Mouse (Mus musculus): Measurements from ENCODE around the gene Tti1. TPM values are rescaled to one million over a fixed set of nuclear protein-coding genes. Genes with fewer than 3 reads are reported as not detected.

Gene Tti1
- polyA plus RNA-seq, 1 experiment from 2014 or later, result 23.5 TPM

- peaks cover 22 to 53% of the 10 kb centered on the region in 2 experiments for H3K4me1 ChIP-seq (ENCODE audit: control insufficient read depth in 2 of 2, insufficient read depth in 2 of 2, low read length in 2 of 2)
- 92% methylated on average over 5 of the region's 5 CpGs for WGBS
These were observed 39.1 kb upstream of the Tti1 start for GRCm38 (mm10) chr2:158067260-158067824.

GRCm38 (mm10) chr2:158066456-158066855, 38.2 kb upstream of the Tti1 start:
- Histone ChIP-seq H3K4me3 (ENCODE audit: control insufficient read depth in 1 of 2, insufficient read depth in 1 of 2, low read depth in 1 of 2, low read length in 2 of 2) (no peak overlapping the region), H3K27ac (replicated peaks in 1 of 2; ENCODE audit: control insufficient read depth in 1 of 2, insufficient read depth in 1 of 2, low read depth in 2 of 2, low read length in 2 of 2) (peak overlapping the region; percentile 85 to 92), H3K36me3 (ENCODE audit: control insufficient read depth, insufficient read depth, low read length) (peaks cover 65% of the 10 kb centered on the region), H3K4me1 (ENCODE audit: control insufficient read depth in 2 of 2, insufficient read depth in 2 of 2, low read length in 2 of 2) (peaks cover 17 to 47% of the 10 kb centered on the region in 2 experiments), H3K27me3 (ENCODE audit: control insufficient read depth, insufficient read depth, low read length) (no peaks in the 10 kb centered on the region), H3K4me2 (ENCODE audit: low read length) (peak overlapping the region; percentile 52), H3K9ac (ENCODE audit: low read length) (peak overlapping the region; percentile 55), H3K9me3 (ENCODE audit: control insufficient read depth, low read length) (no peaks in the 10 kb centered on the region)
- ATAC-seq (ENCODE audit: insufficient number of reproducible peaks, insufficient read depth, low FRiP score, low read depth), result peak; percentile 17; the same call in 1 of the 2 replicates

More at GRCm38 (mm10) chr2:158067260-158067824, 39.1 kb upstream of the Tti1 start:
- no peak for ATAC-seq (ENCODE audit: insufficient number of reproducible peaks, insufficient read depth, low FRiP score, low read depth)
- H3K9me3 ChIP-seq (ENCODE audit: control insufficient read depth, low read length), result no peaks in the 10 kb centered on the region
- no peaks in the 10 kb centered on the region for H3K27me3 ChIP-seq (ENCODE audit: control insufficient read depth, insufficient read depth, low read length)
- peak overlapping the region; percentile 55; the same call in 1 of the 2 replicates for H3K9ac ChIP-seq (ENCODE audit: low read length)
- H3K4me2 ChIP-seq (ENCODE audit: low read length), result peak overlapping the region; percentile 52; the same call in 1 of the 2 replicates
- H3K36me3 ChIP-seq (ENCODE audit: control insufficient read depth, insufficient read depth, low read length), result peaks cover 65% of the 10 kb centered on the region
- H3K4me3 ChIP-seq (ENCODE audit: control insufficient read depth in 1 of 2, insufficient read depth in 1 of 2, low read depth in 1 of 2, low read length in 2 of 2), result no peak overlapping the region
- H3K27ac ChIP-seq (replicated peaks in 1 of 2; ENCODE audit: control insufficient read depth in 1 of 2, insufficient read depth in 1 of 2, low read depth in 2 of 2, low read length in 2 of 2), result peak overlapping the region; percentile 47 to 85

- peaks cover 65% of the 10 kb centered on the region for H3K36me3 ChIP-seq (ENCODE audit: control insufficient read depth, insufficient read depth, low read length)
- H3K4me2 ChIP-seq (ENCODE audit: low read length), result peak overlapping the region; percentile 18; the same call in 1 of the 2 replicates
- H3K27ac ChIP-seq (replicated peaks in 1 of 2; ENCODE audit: control insufficient read depth in 1 of 2, insufficient read depth in 1 of 2, low read depth in 2 of 2, low read length in 2 of 2), result peak overlapping the region; percentile 74 to 85
- no peak overlapping the region for H3K4me3 ChIP-seq (ENCODE audit: control insufficient read depth in 1 of 2, insufficient read depth in 1 of 2, low read depth in 1 of 2, low read length in 2 of 2)
- peak; percentile 65 for ATAC-seq (ENCODE audit: insufficient number of reproducible peaks, insufficient read depth, low FRiP score, low read depth)
- WGBS, result 30% methylated on average over 5 of the region's 5 CpGs
- H3K27me3 ChIP-seq (ENCODE audit: control insufficient read depth, insufficient read depth, low read length), result no peaks in the 10 kb centered on the region
- no peaks in the 10 kb centered on the region for H3K9me3 ChIP-seq (ENCODE audit: control insufficient read depth, low read length)
- peaks cover 11 to 33% of the 10 kb centered on the region in 2 experiments for H3K4me1 ChIP-seq (ENCODE audit: control insufficient read depth in 2 of 2, insufficient read depth in 2 of 2, low read length in 2 of 2)
- 0 out of 2 replicates have a peak overlapping the region, but pooled peaks have one; percentile 12 for H3K9ac ChIP-seq (ENCODE audit: low read length)
These were observed 36.8 kb upstream of the Tti1 start for GRCm38 (mm10) chr2:158065064-158065463.

GRCm38 (mm10) chr2:158064571-158065048, 36.4 kb upstream of the Tti1 start:
- Histone ChIP-seq H3K4me1 (ENCODE audit: control insufficient read depth in 2 of 2, insufficient read depth in 2 of 2, low read length in 2 of 2) (peaks cover 11 to 32% of the 10 kb centered on the region in 2 experiments), H3K27me3 (ENCODE audit: control insufficient read depth, insufficient read depth, low read length) (no peaks in the 10 kb centered on the region), H3K9ac (ENCODE audit: low read length) (no peak overlapping the region), H3K4me3 (ENCODE audit: control insufficient read depth in 1 of 2, insufficient read depth in 1 of 2, low read depth in 1 of 2, low read length in 2 of 2) (no peak overlapping the region), H3K9me3 (ENCODE audit: control insufficient read depth, low read length) (no peaks in the 10 kb centered on the region), H3K36me3 (ENCODE audit: control insufficient read depth, insufficient read depth, low read length) (peaks cover 68% of the 10 kb centered on the region), H3K4me2 (ENCODE audit: low read length) (no peak overlapping the region), H3K27ac (replicated peaks in 1 of 2; ENCODE audit: control insufficient read depth in 1 of 2, insufficient read depth in 1 of 2, low read depth in 2 of 2, low read length in 2 of 2) (peak overlapping the region; percentile 23 to 85)
- 16% methylated on average over 3 of the region's 3 CpGs for WGBS
- 0 out of 2 replicates have a peak, but pooled peaks have one; percentile 24 for ATAC-seq (ENCODE audit: insufficient number of reproducible peaks, insufficient read depth, low FRiP score, low read depth)

GRCm38 (mm10) chr2:158063036-158063435, 34.8 kb upstream of the Tti1 start:
- no peak for ATAC-seq (ENCODE audit: insufficient number of reproducible peaks, insufficient read depth, low FRiP score, low read depth)
- Histone ChIP-seq H3K9ac (ENCODE audit: low read length) (no peak overlapping the region), H3K27me3 (ENCODE audit: control insufficient read depth, insufficient read depth, low read length) (no peaks in the 10 kb centered on the region), H3K27ac (replicated peaks in 1 of 2; ENCODE audit: control insufficient read depth in 1 of 2, insufficient read depth in 1 of 2, low read depth in 2 of 2, low read length in 2 of 2) (no peak overlapping the region), H3K9me3 (ENCODE audit: control insufficient read depth, low read length) (no peaks in the 10 kb centered on the region), H3K36me3 (ENCODE audit: control insufficient read depth, insufficient read depth, low read length) (peaks cover 76% of the 10 kb centered on the region), H3K4me3 (ENCODE audit: control insufficient read depth in 1 of 2, insufficient read depth in 1 of 2, low read depth in 1 of 2, low read length in 2 of 2) (no peak overlapping the region), H3K4me2 (ENCODE audit: low read length) (no peak overlapping the region), H3K4me1 (ENCODE audit: control insufficient read depth in 2 of 2, insufficient read depth in 2 of 2, low read length in 2 of 2) (peaks cover 11 to 32% of the 10 kb centered on the region in 2 experiments)
- WGBS, result 90% methylated on average over 3 of the region's 3 CpGs

- H3K4me2 ChIP-seq (ENCODE audit: low read length), result no peak overlapping the region
- no peak overlapping the region for H3K27ac ChIP-seq (replicated peaks in 1 of 2; ENCODE audit: control insufficient read depth in 1 of 2, insufficient read depth in 1 of 2, low read depth in 2 of 2, low read length in 2 of 2)
- WGBS, result 72% methylated on average over 8 of the region's 8 CpGs
- H3K4me1 ChIP-seq (ENCODE audit: control insufficient read depth in 2 of 2, insufficient read depth in 2 of 2, low read length in 2 of 2), result peaks cover 0 to 9% of the 10 kb centered on the region in 2 experiments; a peak in 3 of 4 replicates
- ATAC-seq (ENCODE audit: insufficient number of reproducible peaks, insufficient read depth, low FRiP score, low read depth), result no peak
- peaks cover 89% of the 10 kb centered on the region for H3K36me3 ChIP-seq (ENCODE audit: control insufficient read depth, insufficient read depth, low read length)
- no peaks in the 10 kb centered on the region for H3K27me3 ChIP-seq (ENCODE audit: control insufficient read depth, insufficient read depth, low read length)
- H3K4me3 ChIP-seq (ENCODE audit: control insufficient read depth in 1 of 2, insufficient read depth in 1 of 2, low read depth in 1 of 2, low read length in 2 of 2), result no peak overlapping the region
- no peaks in the 10 kb centered on the region for H3K9me3 ChIP-seq (ENCODE audit: control insufficient read depth, low read length)
- H3K9ac ChIP-seq (ENCODE audit: low read length), result no peak overlapping the region
These were observed 31.5 kb upstream of the Tti1 start for GRCm38 (mm10) chr2:158059666-158060105.

GRCm38 (mm10) chr2:158058534-158058933, 30.3 kb upstream of the Tti1 start:
- Histone ChIP-seq H3K27ac (replicated peaks in 1 of 2; ENCODE audit: control insufficient read depth in 1 of 2, insufficient read depth in 1 of 2, low read depth in 2 of 2, low read length in 2 of 2) (no peak overlapping the region), H3K9ac (ENCODE audit: low read length) (no peak overlapping the region), H3K4me1 (ENCODE audit: control insufficient read depth in 2 of 2, insufficient read depth in 2 of 2, low read length in 2 of 2) (0 out of 4 replicates have a peak, but pooled peaks cover 0 to 3% of the 10 kb centered on the region in 2 experiments), H3K9me3 (ENCODE audit: control insufficient read depth, low read length) (no peaks in the 10 kb centered on the region), H3K4me3 (ENCODE audit: control insufficient read depth in 1 of 2, insufficient read depth in 1 of 2, low read depth in 1 of 2, low read length in 2 of 2) (no peak overlapping the region), H3K27me3 (ENCODE audit: control insufficient read depth, insufficient read depth, low read length) (no peaks in the 10 kb centered on the region), H3K36me3 (ENCODE audit: control insufficient read depth, insufficient read depth, low read length) (peaks cover 88% of the 10 kb centered on the region), H3K4me2 (ENCODE audit: low read length) (no peak overlapping the region)
- ATAC-seq (ENCODE audit: insufficient number of reproducible peaks, insufficient read depth, low FRiP score, low read depth), result no peak
- WGBS, result 85% methylated on average over 10 of the region's 10 CpGs
